Mouse (Mus musculus) adrenal gland, postnatal 4 days (tissue): ENCODE measurements around the gene Hoxa4. TPM values are rescaled to one million over a fixed set of nuclear protein-coding genes. Genes with fewer than 3 reads are reported as not detected.
A peak's percentile ranks its signal among the peaks of the same experiment; 100 is the strongest.

Source experiments
- DNase-seq, 2 experiments: peaks; one replicate each; pipeline ENCODE4 v3.0.0; 2021 to 2022; ENCODE audit warnings: low spot score in 2 of 2, mixed read lengths in 2 of 2
- microRNA-seq: library from miRNA; unstranded; fragments of <30 nt; microRNA quantifications from one replicate; pipeline ENCODE4 v1.2.0, GENCODE M21; 2021
- total RNA-seq, 2 experiments: library from RNA; stranded (reverse); gene quantifications; 2 replicates each; pipeline ENCODE4 v1.2.3; 2021

Gene Hoxa4
- total RNA-seq, 2 experiments from 2014 or later: 6.5 to 7.3 TPM

DNA sequence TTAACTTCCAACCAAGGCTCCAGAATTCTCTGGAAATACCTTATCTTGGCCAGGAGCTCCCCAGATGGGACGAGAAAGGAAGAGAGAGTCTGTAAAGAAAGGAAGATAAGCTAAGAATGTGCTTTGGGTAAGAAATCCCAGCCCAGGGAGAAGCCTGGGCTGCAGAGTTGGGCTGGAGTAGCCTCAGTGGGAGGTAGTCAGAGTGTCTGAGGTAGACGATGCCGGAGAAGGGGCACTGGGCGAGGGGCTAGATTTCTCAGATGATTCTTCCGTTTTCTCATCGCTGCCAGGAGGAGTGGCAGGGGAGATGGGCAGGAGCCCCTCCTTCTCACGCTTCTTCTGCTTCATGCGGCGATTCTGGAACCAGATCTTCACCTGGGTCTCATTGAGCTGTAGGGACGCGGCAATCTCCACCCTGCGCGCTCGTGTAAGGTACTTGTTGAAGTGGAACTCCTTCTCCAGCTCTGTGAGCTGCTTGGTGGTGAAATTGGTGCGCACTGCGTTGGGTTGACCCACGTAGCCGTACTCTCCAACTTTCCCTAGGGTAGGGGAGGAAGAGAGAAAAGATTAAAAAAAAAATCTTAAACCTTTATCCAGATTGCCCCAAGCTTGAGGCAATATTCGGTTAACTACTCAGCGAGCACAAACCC is 34.9 kb downstream of the Hoxa4 start:
- DNase-seq: no peak

DNA sequence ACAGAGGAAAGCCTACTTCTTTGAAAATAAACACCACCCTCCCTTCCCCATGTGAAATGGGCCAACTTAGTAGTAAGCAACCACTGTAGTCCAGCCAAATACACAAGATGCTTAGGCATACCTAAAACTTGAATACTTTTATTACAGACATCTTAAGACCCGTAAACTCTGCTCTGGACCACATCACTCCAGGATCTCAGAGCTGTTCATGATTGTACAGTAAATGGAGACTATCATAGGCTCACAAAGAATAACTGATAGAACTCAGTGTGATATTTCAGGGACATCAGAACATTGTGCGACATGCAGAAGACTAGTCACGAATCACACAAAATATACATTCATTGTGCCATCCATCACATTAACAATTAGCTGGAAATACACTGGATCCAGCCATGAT is 36.1 kb downstream of the Hoxa4 start:
- no peak for DNase-seq

DNA sequence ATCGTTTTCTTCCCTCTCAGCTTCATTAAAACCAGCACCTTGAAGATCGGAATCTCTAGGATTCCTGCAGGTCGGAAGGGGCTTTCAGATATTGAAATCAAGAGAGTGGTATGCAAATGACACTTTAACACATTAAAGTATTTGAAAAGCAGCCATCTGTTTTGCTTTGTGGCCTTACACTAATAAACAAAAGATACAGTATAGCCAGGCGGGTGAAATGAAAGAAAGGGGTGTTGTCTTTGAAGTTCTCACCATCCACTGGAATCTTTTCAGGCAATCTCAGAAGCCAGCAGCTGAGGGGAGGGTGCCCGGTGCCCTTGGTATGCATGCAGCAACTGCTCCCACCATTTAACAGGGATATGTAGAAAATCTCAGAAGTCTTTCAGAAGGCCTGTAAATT is 37.5 kb downstream of the Hoxa4 start:
- no peak for DNase-seq

GRCm38 (mm10) chr6:52153270-52153669 is 38.3 kb downstream of the Hoxa4 start:
- DNase-seq: no peak

DNA sequence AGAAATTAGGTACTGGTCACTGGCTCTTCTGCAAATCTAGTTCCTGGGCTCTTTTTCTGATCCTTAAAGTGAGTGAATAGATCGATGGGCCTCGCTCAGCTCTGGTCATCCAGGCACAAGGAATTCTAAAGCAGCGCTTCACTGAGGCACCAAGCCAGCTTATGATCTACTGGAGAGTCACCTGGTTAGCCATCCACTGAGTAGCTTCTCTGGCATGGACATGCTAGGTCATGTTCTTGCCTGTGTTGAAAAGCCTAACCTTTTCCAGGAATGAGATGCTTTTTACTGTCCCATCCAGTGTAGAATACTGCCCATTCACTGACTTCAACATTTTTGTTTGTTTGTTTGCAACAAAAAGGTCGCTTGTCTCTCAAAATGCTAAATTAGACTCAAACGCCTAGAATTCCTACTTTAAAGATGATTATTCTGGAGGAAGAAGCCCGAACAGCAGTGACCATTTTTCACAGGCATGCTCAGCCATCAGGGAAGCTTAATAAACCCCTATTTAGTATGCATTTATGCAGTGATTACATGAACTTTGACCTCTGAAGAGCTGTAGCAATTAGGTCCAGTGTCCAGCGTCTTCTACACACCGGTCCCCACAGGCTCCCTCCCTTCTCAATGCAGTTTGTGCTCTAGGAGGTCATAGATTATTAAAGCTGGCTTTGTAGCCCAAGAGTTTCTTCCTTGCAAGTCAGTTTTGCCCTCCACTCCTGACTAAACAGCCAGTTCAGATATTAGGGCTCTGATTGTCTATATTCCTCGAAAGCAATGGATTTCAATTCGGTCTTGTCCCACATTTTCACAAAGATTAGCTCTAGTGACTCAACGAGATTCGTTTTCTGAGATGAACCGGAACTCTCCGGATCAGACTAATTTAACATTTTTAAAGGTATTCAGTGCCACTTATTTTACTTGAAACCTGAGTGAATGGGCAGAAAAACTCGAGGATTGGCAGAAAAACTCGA is 39.0 kb downstream of the Hoxa4 start:
- DNase-seq: no peak

DNA sequence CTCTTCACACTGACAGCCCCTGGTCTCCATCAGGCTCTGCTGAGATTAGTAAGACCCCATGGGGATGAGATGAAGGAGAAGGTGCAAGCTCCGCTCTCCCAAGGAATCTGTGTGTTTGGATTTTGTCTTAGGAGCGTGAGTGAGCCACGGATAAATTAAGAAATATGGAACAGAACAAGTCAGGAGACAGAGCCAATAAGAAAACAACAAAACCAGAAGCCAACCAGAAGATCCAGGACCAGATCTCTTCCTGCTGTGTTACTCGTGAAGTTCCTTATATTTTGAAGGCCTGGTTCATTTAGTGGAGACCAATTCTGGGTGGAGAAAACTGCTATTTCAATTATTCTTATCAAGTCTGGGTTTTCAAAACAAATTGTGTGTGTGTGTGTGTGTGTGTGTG is 40.0 kb downstream of the Hoxa4 start:
- no peak for DNase-seq

DNA sequence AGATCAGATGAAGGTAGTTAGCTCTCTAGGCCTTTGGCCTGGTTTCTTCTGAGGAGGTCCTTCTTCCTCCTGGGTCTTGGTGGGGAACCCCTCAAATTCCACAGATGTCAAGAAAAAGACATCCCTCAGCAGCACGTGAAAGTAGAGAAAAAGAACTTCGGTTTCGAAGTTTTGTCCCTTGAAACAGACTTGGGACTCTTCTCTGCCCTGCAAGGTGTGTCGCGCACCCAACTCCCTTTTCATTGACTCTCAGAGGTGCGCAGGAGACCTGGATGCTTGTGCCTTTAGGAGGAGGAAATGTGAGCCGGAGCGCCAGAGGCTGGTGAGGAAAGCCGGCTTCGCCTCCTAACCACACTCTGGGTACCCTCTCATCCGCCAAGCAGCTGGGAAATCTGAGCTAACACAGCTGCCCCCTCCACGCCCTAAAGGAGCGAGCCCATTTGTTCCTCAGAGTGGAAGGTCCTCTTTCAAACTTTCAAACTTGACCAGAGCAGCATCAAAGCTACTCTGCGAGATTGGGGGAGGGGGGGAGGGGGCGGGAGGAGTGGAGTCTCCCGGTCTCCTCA is 41.1 kb downstream of the Hoxa4 start:
- DNase-seq: no peak

Small RNAs within 50 kb of the gene (microRNA-seq; reads per million reads assigned to microRNA genes)
- 2,446 reads per million, percentile 86 among the genes with 10 or more reads in this experiment for gene Mir196b

Other genes with a start within 250 kb of the Hoxa4 start
- gene Skap2, start 179.2 kb downstream of the Hoxa4 start, total RNA-seq: 10 to 100 TPM; 42.5 to 46.4 TPM
- 1 to 10 TPM; 1.2 to 1.4 TPM for gene Hoxa1, start 33.4 kb downstream of the Hoxa4 start, total RNA-seq
- gene Hoxa2, start 26.9 kb downstream of the Hoxa4 start, total RNA-seq: 1 to 10 TPM; 5.3 to 6.2 TPM
- gene 5730596B20Rik, start 14.3 kb downstream of the Hoxa4 start, total RNA-seq: 1 to 10 TPM; 1.0 to 1.6 TPM
- 10 to 100 TPM; 25.9 TPM for gene Hoxa5, start 12.8 kb upstream of the Hoxa4 start, total RNA-seq
- gene Hoxa6, start 17.0 kb upstream of the Hoxa4 start, total RNA-seq: 10 to 100 TPM in 1 of 2 experiments, 1 to 10 TPM in 1; 6.7 to 10.6 TPM
- 10 to 100 TPM; 13.3 to 15.6 TPM for gene Hoxa3, start 21.6 kb upstream of the Hoxa4 start, total RNA-seq
- gene Gm28308, start 21.6 kb upstream of the Hoxa4 start, total RNA-seq: 1 to 10 TPM; 2.3 to 4.1 TPM
- 10 to 100 TPM; 25.1 to 28.1 TPM for gene Hoxa7, start 30.1 kb upstream of the Hoxa4 start, total RNA-seq
- 10 to 100 TPM in 1 of 2 experiments, 1 to 10 TPM in 1; 4.5 to 14.6 TPM for gene Hoxa9, start 39.3 kb upstream of the Hoxa4 start, total RNA-seq
- 10 to 100 TPM in 1 of 2 experiments, under 1 TPM in 1; 0.87 to 11.1 TPM for gene Hoxa10, start 49.1 kb upstream of the Hoxa4 start, total RNA-seq
- 1 to 10 TPM in 1 of 2 experiments, not detected in 1; 3.0 TPM for gene Hoxa11, start 54.1 kb upstream of the Hoxa4 start, total RNA-seq
- not detected for gene Hoxa13, start 69.1 kb upstream of the Hoxa4 start, total RNA-seq
- gene Evx1, start 121.7 kb upstream of the Hoxa4 start, total RNA-seq: not detected